In the genomic region with DNA sequence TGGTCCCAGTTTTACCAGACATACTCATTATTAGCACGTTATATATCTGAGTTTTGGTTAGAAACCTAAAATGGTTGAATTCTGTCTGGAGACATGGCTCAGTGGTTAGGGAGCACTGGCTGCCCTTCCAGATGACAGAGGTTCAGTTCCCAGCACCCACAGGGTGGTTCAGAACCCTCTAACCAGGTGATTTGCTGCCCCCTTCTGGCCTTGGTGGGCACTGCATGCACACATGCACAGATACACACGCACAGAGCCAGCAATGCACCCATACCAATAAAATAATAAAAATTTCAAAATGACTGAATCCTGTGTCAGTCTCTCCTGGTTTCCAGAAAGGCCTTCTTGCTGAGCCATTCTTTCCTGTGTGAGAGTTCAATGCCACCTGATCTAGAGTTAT, we compare ENCODE assay signal across 17 mouse cellular contexts. TPM values are rescaled to one million over a fixed set of nuclear protein-coding genes. Genes with fewer than 3 reads are reported as not detected.
A peak's percentile ranks its signal among the peaks of the same experiment; 100 is the strongest.
DNase-seq lines count a peak whose midpoint lies in the region; ATAC-seq and TF ChIP-seq lines count a peak whose summit lies in the region.
"Had no signal": no experiment of that assay in that cellular context is flagged by ENCODE, and none has a peak within 500 bp of the region (broad histone marks: within the 10 kb centered on the region; RNA-seq: fewer than 3 reads in every experiment).

No protein-coding gene starts in this region.

- H3K79me2 ChIP-seq in heart, adult 2 months (replicated peaks; ENCODE audit: control insufficient read depth, insufficient read depth, low read length) = peaks cover 2% of the 10 kb centered on the region

- no peaks in the 10 kb centered on the region for H3K36me3 ChIP-seq in heart, adult 2 months (ENCODE audit: control insufficient read depth, insufficient read depth, low read length)
- H3K36me3 ChIP-seq in midbrain, embryonic 11.5 days (ENCODE audit: control insufficient read depth, insufficient read depth, low read length) = no peaks in the 10 kb centered on the region
- H3K36me3 ChIP-seq in midbrain, embryonic 14.5 days (ENCODE audit: control insufficient read depth, insufficient read depth, low read length) = no peaks in the 10 kb centered on the region
- H3K36me3 ChIP-seq in kidney, embryonic 14.5 days (ENCODE audit: control insufficient read depth, insufficient read depth, low read length) = no peaks in the 10 kb centered on the region
- H3K36me3 ChIP-seq: forebrain, embryonic 15.5 days; stomach, embryonic 15.5 days had no signal

- no peaks in the 10 kb centered on the region for H3K27me3 ChIP-seq in heart, adult 2 months (ENCODE audit: control insufficient read depth, insufficient read depth, low read length)
- H3K27me3 ChIP-seq in midbrain, embryonic 11.5 days (ENCODE audit: control insufficient read depth, insufficient read depth, low read length) = no peaks in the 10 kb centered on the region; the same call in 1 of the 2 replicates
- H3K27me3 ChIP-seq in midbrain, embryonic 14.5 days (ENCODE audit: control insufficient read depth, insufficient read depth, low read length) = no peaks in the 10 kb centered on the region
- H3K27me3 ChIP-seq in kidney, embryonic 14.5 days (ENCODE audit: control insufficient read depth, insufficient read depth, low read length) = no peaks in the 10 kb centered on the region
- H3K27me3 ChIP-seq: stomach, embryonic 15.5 days had no signal

- no peak overlapping the region for H3K27ac ChIP-seq in heart, adult 2 months
- H3K27ac ChIP-seq in midbrain, embryonic 11.5 days (ENCODE audit: low read depth, low read length) = no peak overlapping the region
- no peak overlapping the region for H3K27ac ChIP-seq in midbrain, embryonic 14.5 days (replicated peaks; ENCODE audit: low read depth, low read length)
- H3K27ac ChIP-seq in kidney, embryonic 14.5 days (ENCODE audit: low read depth, low read length) = no peak overlapping the region
- H3K27ac ChIP-seq: forebrain, embryonic 15.5 days; stomach, embryonic 15.5 days had no signal

- no peak for TF ChIP-seq POLR2A in heart, adult 2 months (IDR thresholded peaks at IDR 0.05; ENCODE audit: insufficient read depth, low read depth, low read length)
- TF ChIP-seq POLR2A in brain, embryonic 14.5 days (IDR thresholded peaks at IDR 0.05; ENCODE audit: borderline replicate concordance, extremely low read depth, insufficient read depth, insufficient read length, poor library complexity, severe bottlenecking) = no peak

- no peak overlapping the region for H3K9ac ChIP-seq in heart, adult 2 months (ENCODE audit: low read depth, low read length)
- H3K9ac ChIP-seq in midbrain, embryonic 11.5 days (ENCODE audit: low read length) = no peak overlapping the region
- no peak overlapping the region for H3K9ac ChIP-seq in midbrain, embryonic 14.5 days (replicated peaks; ENCODE audit: low read length)
- H3K9ac ChIP-seq in kidney, embryonic 14.5 days (ENCODE audit: low read depth, low read length) = no peak overlapping the region
- H3K9ac ChIP-seq: forebrain, embryonic 15.5 days; stomach, embryonic 15.5 days had no signal

- no peak for DNase-seq in heart, adult 2 months
- no peak for DNase-seq in heart, adult 9 months (ENCODE audit: low spot score in 2 of 2)
- peak; percentile 82 for DNase-seq in midbrain, embryonic 11.5 days (ENCODE audit: low spot score, missing footprints)
- no peak for DNase-seq in midbrain, embryonic 14.5 days
- no peak for DNase-seq in brain, embryonic 14.5 days (ENCODE audit: low read depth)
- peak; percentile 59 for DNase-seq in testis, postnatal 14 days (ENCODE audit: low spot score)
- DNase-seq: adrenal gland, postnatal 10 days; heart, adult 11 months; heart, postnatal 10 days; kidney, postnatal 36 days; lung, postnatal 4 days; right cerebral cortex, postnatal 14 days had no signal

- no peak overlapping the region for H3K4me3 ChIP-seq in heart, adult 2 months
- no peak overlapping the region for H3K4me3 ChIP-seq in midbrain, embryonic 11.5 days (ENCODE audit: low read depth, low read length)
- H3K4me3 ChIP-seq in midbrain, embryonic 14.5 days (replicated peaks; ENCODE audit: low read depth, low read length) = no peak overlapping the region
- no peak overlapping the region for H3K4me3 ChIP-seq in kidney, embryonic 14.5 days (ENCODE audit: low read length)
- H3K4me3 ChIP-seq: forebrain, embryonic 15.5 days; stomach, embryonic 15.5 days had no signal

- H3K4me1 ChIP-seq in heart, adult 2 months (ENCODE audit: control insufficient read depth, insufficient read depth, low read length) = peaks cover 4% of the 10 kb centered on the region
- H3K4me1 ChIP-seq in midbrain, embryonic 11.5 days (ENCODE audit: control insufficient read depth, insufficient read depth, low read length) = peaks cover 6% of the 10 kb centered on the region
- peaks cover 7% of the 10 kb centered on the region; the same call in 1 of the 2 replicates for H3K4me1 ChIP-seq in midbrain, embryonic 14.5 days (ENCODE audit: control insufficient read depth, insufficient read depth, low read length)
- peaks cover 5% of the 10 kb centered on the region for H3K4me1 ChIP-seq in kidney, embryonic 14.5 days (ENCODE audit: control insufficient read depth, insufficient read depth, low read length)

- 92% methylated on average over 2 of the region's 2 CpGs for WGBS in heart, adult 2 months
- WGBS in midbrain, embryonic 11.5 days = 96% methylated on average over 2 of the region's 2 CpGs
- WGBS in midbrain, embryonic 14.5 days = 96% methylated on average over 2 of the region's 2 CpGs
- WGBS in kidney, embryonic 14.5 days = 97% methylated on average over 2 of the region's 2 CpGs

- ATAC-seq in midbrain, embryonic 11.5 days (ENCODE audit: low FRiP score) = no peak
- no peak for ATAC-seq in midbrain, embryonic 14.5 days (ENCODE audit: low FRiP score, low TSS enrichment)
- no peak for ATAC-seq in monocyte, adult 5-6 weeks (replicated peaks; ENCODE audit: insufficient number of reproducible peaks, low FRiP score, low TSS enrichment, poor library complexity, severe bottlenecking)
- no peak for ATAC-seq in kidney, embryonic 14.5 days (ENCODE audit: low FRiP score, low TSS enrichment)
- ATAC-seq: forebrain, embryonic 15.5 days; midbrain, embryonic 16.5 days had no signal

- peak; percentile 39 for TF ChIP-seq CTCF in heart, adult 2 months (IDR thresholded peaks at IDR 0.05)
- TF ChIP-seq CTCF in brain, embryonic 14.5 days (IDR thresholded peaks at IDR 0.05; ENCODE audit: borderline replicate concordance, extremely low read depth, insufficient read depth, insufficient read length) = peak; percentile 31; the same call in 1 of the 2 replicates

- no peak overlapping the region for H3K4me2 ChIP-seq in midbrain, embryonic 11.5 days
- no peak overlapping the region for H3K4me2 ChIP-seq in midbrain, embryonic 14.5 days (ENCODE audit: low read length)
- H3K4me2 ChIP-seq in kidney, embryonic 14.5 days (replicated peaks; ENCODE audit: low read depth, low read length) = no peak overlapping the region
- H3K4me2 ChIP-seq: forebrain, embryonic 15.5 days; stomach, embryonic 15.5 days had no signal

- TF ChIP-seq EP300 in heart, adult 2 months (IDR thresholded peaks at IDR 0.05; ENCODE audit: insufficient read depth, low read depth, low read length) = no peak

- intact Hi-C loops in heart, adult 2 months (cut with DNase I) = loop anchor here (5.0 kb wide), 1 partner anchor 38 kb away; no protein-coding TSS in a partner anchor

- peaks cover 3% of the 10 kb centered on the region; the same call in 1 of the 2 replicates for H3K9me3 ChIP-seq in midbrain, embryonic 11.5 days (ENCODE audit: control insufficient read depth, low read length)
- H3K9me3 ChIP-seq in midbrain, embryonic 14.5 days (ENCODE audit: control insufficient read depth, low read length) = no peaks in the 10 kb centered on the region
- H3K9me3 ChIP-seq in kidney, embryonic 14.5 days (ENCODE audit: control insufficient read depth, low read length) = peaks cover 4% of the 10 kb centered on the region; the same call in 1 of the 2 replicates
- H3K9me3 ChIP-seq: forebrain, embryonic 15.5 days; stomach, embryonic 15.5 days had no signal

RNA-seq across cellular contexts. Expression of gene Gtf3a, which starts 3.9 kb away (rescaled TPM):
- 10 to 100 TPM; 18.4 to 19.2 TPM for total RNA-seq in heart, adult 2 months (2021)
- 19.2 and 23.0 TPM in 2 replicates for polyA plus RNA-seq in heart, adult 2 months (2012; rRNA removed)
- 102 TPM in 2 replicates for polyA plus RNA-seq in midbrain, embryonic 11.5 days (2014; fragmentation: Nextera tagmentation; extraction: Ambion mirVana)
- polyA plus RNA-seq in midbrain, embryonic 14.5 days (2014; fragmentation: Nextera tagmentation; extraction: Ambion mirVana) = 102 and 110 TPM in 2 replicates
- 79.6 and 88.5 TPM in 2 replicates for polyA plus RNA-seq in brain, embryonic 14.5 days (2012; rRNA removed)
- 86.3 to 99.1 TPM (median 88.2 TPM) in 3 replicates for total RNA-seq in monocyte, adult 5-6 weeks (2017)
- 137 and 140 TPM in 2 replicates for polyA plus RNA-seq in kidney, embryonic 14.5 days (2014; fragmentation: Nextera tagmentation; extraction: Ambion mirVana)

RNA-seq across cellular contexts. Expression of gene Mtif3, which starts 19.0 kb away (rescaled TPM):
- total RNA-seq in heart, adult 2 months (2021) = 10 to 100 TPM; 21.0 to 23.3 TPM
- 12.2 and 18.1 TPM in 2 replicates for polyA plus RNA-seq in heart, adult 2 months (2012; rRNA removed)
- 24.2 and 24.3 TPM in 2 replicates for polyA plus RNA-seq in midbrain, embryonic 11.5 days (2014; fragmentation: Nextera tagmentation; extraction: Ambion mirVana)
- 30.0 and 32.3 TPM in 2 replicates for polyA plus RNA-seq in midbrain, embryonic 14.5 days (2014; fragmentation: Nextera tagmentation; extraction: Ambion mirVana)
- polyA plus RNA-seq in brain, embryonic 14.5 days (2012; rRNA removed) = 15.5 and 16.6 TPM in 2 replicates
- 8.6 to 31.9 TPM (median 11.4 TPM) in 3 replicates for total RNA-seq in monocyte, adult 5-6 weeks (2017)
- polyA plus RNA-seq in kidney, embryonic 14.5 days (2014; fragmentation: Nextera tagmentation; extraction: Ambion mirVana) = 21.1 and 24.3 TPM in 2 replicates

Comparison
In these comparisons a context has a peak if more than half of its experiments do, and no peak if none do; other contexts are left out.
1. DNase-seq: peak in midbrain, embryonic 11.5 days (single experiment) and testis, postnatal 14 days (single experiment); none in heart, adult 2 months (0 of 2), heart, adult 9 months (0 of 2), midbrain, embryonic 14.5 days (single experiment) and brain, embryonic 14.5 days (single experiment).